Mouse (Mus musculus): ENCODE measurements at regions not wholly inside any gene's neighbourhood (a gene's known extent, or its start where the extent isn't known, plus 50 kb on each side); places are given as distances from the start of the nearest gene placed in this dataset.
"Not testable (repeated sequence)": the region's sequence is repeated elsewhere in the genome, so short reads cannot be mapped to it uniquely, and the experiment has no call there.

DNA sequence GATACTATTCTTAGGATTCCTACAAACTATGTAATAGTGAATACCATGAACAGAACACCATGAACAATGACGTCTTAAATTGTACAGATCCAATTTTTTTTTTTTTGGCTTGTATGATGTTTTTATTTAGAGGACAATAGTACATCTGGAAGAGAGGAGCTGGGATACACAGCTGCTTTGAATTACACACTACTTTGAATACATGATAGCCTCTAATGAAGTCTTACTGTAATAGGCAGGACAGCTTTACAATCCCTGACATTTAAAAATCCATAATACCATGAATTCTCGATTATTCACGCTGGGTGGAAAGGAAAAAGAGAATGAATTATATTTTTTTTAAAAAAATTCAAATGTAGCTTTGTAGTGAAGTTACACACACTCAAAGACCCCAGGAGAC lies 63.4 kb upstream of the Pou1f1 start:
- TF ChIP-seq EP300 (IDR thresholded peaks at IDR 0.05; ENCODE audit: low read length); CHD1 (IDR thresholded peaks at IDR 0.05; ENCODE audit: low read depth, low read length); POLR2A (IDR thresholded peaks at IDR 0.05; ENCODE audit: low read depth, low read length); TCF12 (IDR thresholded peaks at IDR 0.05; ENCODE audit: low read depth, low read length); NRF1 (IDR thresholded peaks at IDR 0.05; ENCODE audit: low read depth, low read length); SIN3A (IDR thresholded peaks at IDR 0.05; ENCODE audit: low read length): not testable (repeated sequence)
